Mouse (Mus musculus) erythroblast, embryonic 14.5 days (primary cell): ENCODE results near the gene Emc3.

Source experiments
- GATA1 ChIP-seq: IDR thresholded peaks from 2 replicates; pipeline ENCODE4 v1.6.1; 2012; ENCODE audit warnings: low read length, inconsistent platforms, mixed read lengths
- TAL1 ChIP-seq: IDR thresholded peaks from 3 replicates; pipeline ENCODE4 v1.6.1; 2012; ENCODE audit warnings: low read length, inconsistent platforms, mixed read lengths

DNA sequence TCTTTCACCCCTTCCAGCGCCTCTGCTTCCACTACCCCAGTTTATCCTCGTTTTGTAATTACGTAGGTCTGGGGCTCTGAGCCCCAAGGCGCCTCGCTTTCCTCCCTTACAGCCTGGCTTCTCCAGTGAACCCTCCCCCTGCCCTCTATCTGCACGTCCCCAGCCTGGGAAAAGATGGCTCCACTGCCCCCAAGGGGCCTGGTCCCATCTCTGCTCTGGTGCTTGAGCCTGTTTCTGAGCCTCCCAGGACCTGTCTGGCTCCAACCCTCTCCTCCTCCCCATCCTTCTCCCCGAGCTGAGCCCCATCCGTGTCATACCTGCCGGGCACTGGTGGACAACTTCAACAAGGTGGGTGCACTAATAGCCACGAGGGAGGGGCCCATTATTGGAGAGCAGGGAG lies 47.7 kb downstream of the Emc3 start:
- TF ChIP-seq GATA1 (no peak), TAL1 (no peak)
